Mouse (Mus musculus): ENCODE data around the gene March4.

GRCm38 (mm10) chr1:72422121-72422520, 114.6 kb downstream of the March4 start:
- TF ChIP-seq CTCF (IDR thresholded peaks at IDR 0.05; ENCODE audit: extremely low read depth, insufficient read depth, insufficient read length, insufficient replicate concordance) (no peak), POLR2A (IDR thresholded peaks at IDR 0.05; ENCODE audit: low read depth, low read length) (no peak)

All from spleen, adult 2 months (tissue).